ENCODE assay signal across 8 mouse cellular contexts in genomic region chr19:46507181-46507581, GRCm38 (mm10). TPM values are rescaled to one million over a fixed set of nuclear protein-coding genes. Genes with fewer than 3 reads are reported as not detected.
DNase-seq lines count a peak whose midpoint lies in the region; ATAC-seq and TF ChIP-seq lines count a peak whose summit lies in the region.

No protein-coding gene starts in this region.

- TF ChIP-seq CTCF in hindbrain, postnatal 0 days (IDR thresholded peaks at IDR 0.05; ENCODE audit: low read depth): no peak

- peak overlapping the region; percentile 61 for H3K9ac ChIP-seq in embryonic facial prominence, embryonic 13.5 days
- H3K9ac ChIP-seq in hindbrain, postnatal 0 days (replicated peaks; ENCODE audit: low read length): peak overlapping the region; percentile 37; the same call in 1 of the 2 replicates
- peak overlapping the region; percentile 100 for H3K9ac ChIP-seq in neural tube, embryonic 13.5 days

- 0 out of 2 replicates have a peak overlapping the region, but pooled peaks have one; percentile 23 for H3K27ac ChIP-seq in embryonic facial prominence, embryonic 13.5 days
- H3K27ac ChIP-seq in hindbrain, postnatal 0 days: peak overlapping the region; percentile 79
- peak overlapping the region; percentile 90 for H3K27ac ChIP-seq in neural tube, embryonic 13.5 days (replicated peaks)

- peak; percentile 67 for DNase-seq in layer of hippocampus, adult 9-11 months
- DNase-seq in layer of hippocampus, adult 9-10 months (ENCODE audit: low spot score): no peak
- DNase-seq in hindbrain, postnatal 0 days (ENCODE audit: low spot score): peak; percentile 72
- DNase-seq in thymus, postnatal 14 days: no peak
- no peak for DNase-seq in yolk sac, embryonic 10.5 days (ENCODE audit: low spot score)
- no peak for DNase-seq in natural killer cell, adult 2 months (ENCODE audit: low spot score in 2 of 2)

- peaks cover 77% of the 10 kb centered on the region for H3K4me1 ChIP-seq in embryonic facial prominence, embryonic 13.5 days
- peaks cover 55% of the 10 kb centered on the region for H3K4me1 ChIP-seq in hindbrain, postnatal 0 days (ENCODE audit: insufficient read depth, low read length)
- peaks cover 74% of the 10 kb centered on the region for H3K4me1 ChIP-seq in neural tube, embryonic 13.5 days (replicated peaks)

- H3K4me3 ChIP-seq in embryonic facial prominence, embryonic 13.5 days: peak overlapping the region; percentile 4; the same call in 1 of the 2 replicates
- peak overlapping the region; percentile 19; the same call in 1 of the 2 replicates for H3K4me3 ChIP-seq in hindbrain, postnatal 0 days (ENCODE audit: low read length)
- H3K4me3 ChIP-seq in neural tube, embryonic 13.5 days: peak overlapping the region; percentile 96

- no peak for ATAC-seq in embryonic facial prominence, embryonic 13.5 days (ENCODE audit: insufficient number of reproducible peaks, insufficient read depth, low FRiP score, low TSS enrichment, low read depth)
- ATAC-seq in hindbrain, postnatal 0 days: peak; percentile 42; the same call in 1 of the 2 replicates
- peak; percentile 16; the same call in 1 of the 2 replicates for ATAC-seq in neural tube, embryonic 13.5 days (ENCODE audit: low read depth)

- H3K36me3 ChIP-seq in embryonic facial prominence, embryonic 13.5 days: peaks cover 73% of the 10 kb centered on the region
- H3K36me3 ChIP-seq in hindbrain, postnatal 0 days (ENCODE audit: insufficient read depth, low read length): peaks cover 6% of the 10 kb centered on the region
- peaks cover 64% of the 10 kb centered on the region for H3K36me3 ChIP-seq in neural tube, embryonic 13.5 days

- H3K4me2 ChIP-seq in embryonic facial prominence, embryonic 13.5 days: peak overlapping the region; percentile 98
- peak overlapping the region; percentile 85 for H3K4me2 ChIP-seq in hindbrain, postnatal 0 days (ENCODE audit: low read depth, low read length)
- H3K4me2 ChIP-seq in neural tube, embryonic 13.5 days: peak overlapping the region; percentile 99

- H3K27me3 ChIP-seq in embryonic facial prominence, embryonic 13.5 days: no peaks in the 10 kb centered on the region
- no peaks in the 10 kb centered on the region for H3K27me3 ChIP-seq in hindbrain, postnatal 0 days (ENCODE audit: insufficient read depth, low read length)
- no peaks in the 10 kb centered on the region for H3K27me3 ChIP-seq in neural tube, embryonic 13.5 days

- WGBS in embryonic facial prominence, embryonic 13.5 days: 46% methylated on average over 8 of the region's 8 CpGs
- WGBS in hindbrain, postnatal 0 days: 11% methylated on average over 8 of the region's 8 CpGs
- 12% methylated on average over 8 of the region's 8 CpGs for WGBS in neural tube, embryonic 13.5 days

- no peaks in the 10 kb centered on the region for H3K9me3 ChIP-seq in embryonic facial prominence, embryonic 13.5 days
- H3K9me3 ChIP-seq in hindbrain, postnatal 0 days (ENCODE audit: low read length): no peaks in the 10 kb centered on the region
- H3K9me3 ChIP-seq in neural tube, embryonic 13.5 days: no peaks in the 10 kb centered on the region

RNA-seq across cellular contexts. Expression of gene Trim8, which starts 5.7 kb away (rescaled TPM):
- polyA plus RNA-seq in embryonic facial prominence, embryonic 13.5 days (2015; fragmentation: Nextera tagmentation; extraction: Ambion mirVana): 16.7 and 17.6 TPM in 2 replicates
- 108 and 115 TPM in 2 replicates for total RNA-seq in hindbrain, postnatal 0 days (2014; rRNA removed)
- 28.8 and 29.7 TPM in 2 replicates for polyA plus RNA-seq in hindbrain, postnatal 0 days (2015; fragmentation: Nextera tagmentation; extraction: Ambion mirVana)
- 26.5 and 30.4 TPM in 2 replicates for polyA plus RNA-seq in neural tube, embryonic 13.5 days (2015; fragmentation: Nextera tagmentation; extraction: Ambion mirVana)

Comparison
In these comparisons a context has a peak if more than half of its experiments do, and no peak if none do; other contexts are left out.
1. DNase-seq: peak in layer of hippocampus, adult 9-11 months (single experiment) and hindbrain, postnatal 0 days (single experiment); none in layer of hippocampus, adult 9-10 months (single experiment), thymus, postnatal 14 days (single experiment), yolk sac, embryonic 10.5 days (single experiment) and natural killer cell, adult 2 months (0 of 2).
2. H3K27ac ChIP-seq: peak in every context shown above with its lines; median percentile 90 in neural tube, embryonic 13.5 days; 79 in hindbrain, postnatal 0 days; 23 in embryonic facial prominence, embryonic 13.5 days.
3. H3K4me3 ChIP-seq: peak in every context shown above with its lines; median percentile 96 in neural tube, embryonic 13.5 days; 19 in hindbrain, postnatal 0 days; 4 in embryonic facial prominence, embryonic 13.5 days.
4. H3K9ac ChIP-seq: peak in every context shown above with its lines; median percentile 100 in neural tube, embryonic 13.5 days; 61 in embryonic facial prominence, embryonic 13.5 days; 37 in hindbrain, postnatal 0 days.
5. Peak in every context shown above with its lines, with median percentiles within 50 percentile points of each other: H3K4me2 ChIP-seq.